Mouse (Mus musculus): ENCODE results near the gene Sorbs1. TPM values are rescaled to one million over a fixed set of nuclear protein-coding genes. Genes with fewer than 3 reads are reported as not detected.

Gene Sorbs1
- total and polyA plus RNA-seq, 3 experiments = 2.1 to 6.2 (median 3.6) TPM

DNA sequence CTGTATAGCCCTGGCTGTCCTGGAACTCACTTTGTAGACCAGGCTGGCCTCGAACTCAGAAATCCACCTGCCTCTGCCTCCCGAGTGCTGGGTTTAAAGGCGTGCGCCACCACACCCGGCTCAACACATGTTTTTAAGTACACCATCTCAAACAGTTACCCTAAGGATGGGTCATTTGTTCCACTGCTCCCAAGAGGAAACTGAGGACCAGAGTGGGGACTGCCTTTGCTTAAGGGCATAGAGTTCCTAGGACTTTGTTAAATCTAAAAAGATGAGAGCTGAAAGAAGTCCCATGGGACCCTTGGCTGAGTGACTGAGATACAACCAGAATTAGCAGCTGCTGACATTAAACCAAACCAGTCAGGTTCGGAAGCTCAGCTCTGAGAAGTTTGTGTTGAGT, 181.3 kb downstream of the Sorbs1 start:
- Histone ChIP-seq H3K4me2 (ENCODE audit: insufficient read depth, low read depth, poor library complexity, severe bottlenecking) (no peak overlapping the region), H3K79me2 (replicated peaks; ENCODE audit: control insufficient read depth, extremely low read depth, insufficient read depth, poor library complexity, severe bottlenecking) (no peaks in the 10 kb centered on the region), H3K36me3 (replicated peaks in 1 of 2; ENCODE audit: control insufficient read depth in 1 of 2, insufficient read depth in 1 of 2, low read length in 1 of 2) (peaks cover 0 to 4% of the 10 kb centered on the region in 2 experiments), H3K9me3 (replicated peaks; ENCODE audit: low read length) (no peaks in the 10 kb centered on the region), H3K27ac (ENCODE audit: insufficient read depth, low read depth) (no peak overlapping the region), H3K27me3 (replicated peaks) (no peaks in the 10 kb centered on the region), H3K4me1 (ENCODE audit: control insufficient read depth in 1 of 2, insufficient read depth in 2 of 2) (peaks cover 0 to 11% of the 10 kb centered on the region in 2 experiments; a peak in 2 of 4 replicates), H3K9ac (ENCODE audit: insufficient read depth, low read depth) (no peak overlapping the region), H3K4me3 (replicated peaks in 1 of 3; ENCODE audit: low read depth in 2 of 3, low read length in 2 of 3, poor library complexity in 1 of 3) (no peak overlapping the region)
- TF ChIP-seq CHD2 (IDR thresholded peaks at IDR 0.05; ENCODE audit: low read length) (no peak), JUN (IDR thresholded peaks at IDR 0.05; ENCODE audit: insufficient read depth, low read depth, low read length) (no peak), RCOR1 (conservative IDR thresholded peaks at IDR 0.05; ENCODE audit: low read depth, low read length) (no peak)
- DNase-seq (ENCODE audit: extremely low read depth) = no peak
- in situ Hi-C loops (cut with MboI; ENCODE audit: low pct_ligation_motif_present, low pct_unique_long_range_greater_than_20kb, low sequenced_read_pairs) (no loop called here), dilution Hi-C loops (cut with MboI; ENCODE audit: extremely low pct_ligation_motif_present, extremely low pct_unique_long_range_greater_than_20kb, low sequenced_read_pairs) (no loop called here)

DNA sequence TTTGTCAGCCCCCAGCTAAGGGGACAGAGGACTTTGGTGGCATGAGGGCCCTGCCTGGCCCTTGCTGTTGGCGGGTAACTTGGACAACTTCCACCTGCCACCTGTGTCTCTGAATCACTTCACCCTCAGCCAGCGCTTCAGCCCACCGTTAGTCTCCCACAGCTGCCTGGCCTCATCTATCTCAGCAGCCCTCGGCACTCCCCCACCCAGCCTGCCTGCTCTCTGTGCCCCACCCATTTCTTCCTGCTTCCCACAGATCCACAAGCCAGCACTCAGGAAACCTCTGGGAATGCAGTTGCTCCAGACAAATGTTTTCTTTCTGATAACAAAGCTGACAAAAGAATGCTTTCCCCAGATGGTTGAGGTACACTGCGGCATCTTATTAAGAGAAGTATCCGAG, 181.7 kb downstream of the Sorbs1 start:
- H3K9ac ChIP-seq (ENCODE audit: insufficient read depth, low read depth) = no peak overlapping the region
- H3K36me3 ChIP-seq (replicated peaks in 1 of 2; ENCODE audit: control insufficient read depth in 1 of 2, insufficient read depth in 1 of 2, low read length in 1 of 2) = peaks cover 0 to 6% of the 10 kb centered on the region in 2 experiments
- peaks cover 0 to 11% of the 10 kb centered on the region in 2 experiments; a peak in 2 of 4 replicates for H3K4me1 ChIP-seq (ENCODE audit: control insufficient read depth in 1 of 2, insufficient read depth in 2 of 2)
- no peak overlapping the region for H3K4me3 ChIP-seq (replicated peaks in 1 of 3; ENCODE audit: low read depth in 2 of 3, low read length in 2 of 3, poor library complexity in 1 of 3)
- H3K4me2 ChIP-seq (ENCODE audit: insufficient read depth, low read depth, poor library complexity, severe bottlenecking) = no peak overlapping the region
- no peak overlapping the region for H3K27ac ChIP-seq (ENCODE audit: insufficient read depth, low read depth)
- H3K79me2 ChIP-seq (replicated peaks; ENCODE audit: control insufficient read depth, extremely low read depth, insufficient read depth, poor library complexity, severe bottlenecking) = no peaks in the 10 kb centered on the region
- H3K27me3 ChIP-seq (replicated peaks) = no peaks in the 10 kb centered on the region
- dilution Hi-C loops (cut with MboI; ENCODE audit: extremely low pct_ligation_motif_present, extremely low pct_unique_long_range_greater_than_20kb, low sequenced_read_pairs) (no loop called here), in situ Hi-C loops (cut with MboI; ENCODE audit: low pct_ligation_motif_present, low pct_unique_long_range_greater_than_20kb, low sequenced_read_pairs) (no loop called here)
- no peak for TF ChIP-seq ELF1 (IDR thresholded peaks at IDR 0.05; ENCODE audit: low read depth, low read length)
- TF ChIP-seq KAT2A (IDR thresholded peaks at IDR 0.05; ENCODE audit: insufficient replicate concordance, low read length) = no peak
- no peak for TF ChIP-seq GABPA (IDR thresholded peaks at IDR 0.05; ENCODE audit: insufficient replicate concordance, low read depth, low read length)
- TF ChIP-seq POLR2A (IDR thresholded peaks at IDR 0.05; ENCODE audit: low read depth, low read length) = no peak
- no peak for TF ChIP-seq RCOR1 (conservative IDR thresholded peaks at IDR 0.05; ENCODE audit: low read depth, low read length)
- TF ChIP-seq SMC3 (IDR thresholded peaks at IDR 0.05; ENCODE audit: low read depth, low read length) = no peak
- no peak for TF ChIP-seq MAX (IDR thresholded peaks at IDR 0.05; ENCODE audit: low read length)
- no peak for TF ChIP-seq ETS1 (conservative IDR thresholded peaks at IDR 0.05; ENCODE audit: low read depth, low read length)
- no peak for TF ChIP-seq ZC3H11A (IDR thresholded peaks at IDR 0.05; ENCODE audit: low read depth, low read length)
- TF ChIP-seq SIN3A (IDR thresholded peaks at IDR 0.05; ENCODE audit: low read length) = no peak
- no peaks in the 10 kb centered on the region for H3K9me3 ChIP-seq (replicated peaks; ENCODE audit: low read length)
- DNase-seq (ENCODE audit: extremely low read depth) = no peak

DNA sequence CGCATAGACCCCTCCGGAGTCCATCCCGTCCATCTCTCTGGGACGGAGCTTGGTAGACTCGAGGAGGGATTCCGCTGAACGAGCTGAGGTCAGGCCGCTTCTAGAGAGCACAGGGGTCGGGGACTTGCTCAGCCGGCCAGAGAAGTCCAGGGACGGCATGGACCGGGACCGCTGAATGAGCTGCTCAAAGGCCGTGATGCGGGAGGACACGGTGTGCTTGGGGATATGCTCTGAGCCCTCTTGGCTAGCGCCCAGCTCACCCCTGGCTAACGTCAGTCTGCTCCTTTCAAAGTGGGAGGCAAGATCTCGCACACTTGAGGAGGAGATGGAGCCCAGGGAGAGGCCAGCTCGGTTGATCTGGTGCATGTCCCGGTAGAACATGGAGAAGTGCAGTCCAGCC, 187.5 kb downstream of the Sorbs1 start:
- no peak for DNase-seq (ENCODE audit: extremely low read depth)
- Histone ChIP-seq H3K27ac (ENCODE audit: insufficient read depth, low read depth) (no peak overlapping the region), H3K9ac (ENCODE audit: insufficient read depth, low read depth) (no peak overlapping the region), H3K36me3 (replicated peaks in 1 of 2; ENCODE audit: control insufficient read depth in 1 of 2, insufficient read depth in 1 of 2, low read length in 1 of 2) (peaks cover 3 to 25% of the 10 kb centered on the region in 2 experiments), H3K27me3 (replicated peaks) (no peaks in the 10 kb centered on the region), H3K4me3 (replicated peaks in 1 of 3; ENCODE audit: low read depth in 2 of 3, low read length in 2 of 3, poor library complexity in 1 of 3) (no peak overlapping the region), H3K4me1 (ENCODE audit: control insufficient read depth in 1 of 2, insufficient read depth in 2 of 2) (peaks cover 0 to 7% of the 10 kb centered on the region in 2 experiments; a peak in 2 of 4 replicates), H3K79me2 (replicated peaks; ENCODE audit: control insufficient read depth, extremely low read depth, insufficient read depth, poor library complexity, severe bottlenecking) (no peaks in the 10 kb centered on the region), H3K4me2 (ENCODE audit: insufficient read depth, low read depth, poor library complexity, severe bottlenecking) (no peak overlapping the region), H3K9me3 (replicated peaks; ENCODE audit: low read length) (no peaks in the 10 kb centered on the region)
- TF ChIP-seq PAX5 (IDR thresholded peaks at IDR 0.05; ENCODE audit: low read length) = no peak
- TF ChIP-seq TBP (conservative IDR thresholded peaks at IDR 0.05; ENCODE audit: low read depth, low read length) = no peak
- no peak for TF ChIP-seq CHD1 (IDR thresholded peaks at IDR 0.05; ENCODE audit: low read depth, low read length)
- no peak for TF ChIP-seq GABPA (IDR thresholded peaks at IDR 0.05; ENCODE audit: insufficient replicate concordance, low read depth, low read length)
- TF ChIP-seq ZKSCAN1 (IDR thresholded peaks at IDR 0.05; ENCODE audit: borderline replicate concordance, low read depth, low read length) = no peak
- TF ChIP-seq RAD21 (IDR thresholded peaks at IDR 0.05; ENCODE audit: low read depth, low read length) = no peak
- TF ChIP-seq NELFE (IDR thresholded peaks at IDR 0.05; ENCODE audit: low read depth, low read length) = no peak
- no peak for TF ChIP-seq MYC (IDR thresholded peaks at IDR 0.05; ENCODE audit: low read depth, low read length)
- no peak for TF ChIP-seq MAFK (IDR thresholded peaks at IDR 0.05; ENCODE audit: insufficient replicate concordance, low read length)
- TF ChIP-seq BHLHE40 (IDR thresholded peaks at IDR 0.05; ENCODE audit: low read depth, low read length) = no peak
- no peak for TF ChIP-seq IRF4 (IDR thresholded peaks at IDR 0.05; ENCODE audit: low read depth, low read length)
- TF ChIP-seq TCF12 (IDR thresholded peaks at IDR 0.05; ENCODE audit: low read depth, low read length) = no peak
- no peak for TF ChIP-seq MAZ (IDR thresholded peaks at IDR 0.05; ENCODE audit: low read depth, low read length)
- TF ChIP-seq ZNF384 (IDR thresholded peaks at IDR 0.05; ENCODE audit: low read depth, low read length) = no peak
- no peak for TF ChIP-seq ELF1 (IDR thresholded peaks at IDR 0.05; ENCODE audit: low read depth, low read length)
- no peak for TF ChIP-seq USF1 (IDR thresholded peaks at IDR 0.05; ENCODE audit: low read depth, low read length)
- in situ Hi-C loops (cut with MboI; ENCODE audit: low pct_ligation_motif_present, low pct_unique_long_range_greater_than_20kb, low sequenced_read_pairs) (no loop called here), dilution Hi-C loops (cut with MboI; ENCODE audit: extremely low pct_ligation_motif_present, extremely low pct_unique_long_range_greater_than_20kb, low sequenced_read_pairs) (no loop called here)

Data from CH12.LX (cell line).